In the genomic region with DNA sequence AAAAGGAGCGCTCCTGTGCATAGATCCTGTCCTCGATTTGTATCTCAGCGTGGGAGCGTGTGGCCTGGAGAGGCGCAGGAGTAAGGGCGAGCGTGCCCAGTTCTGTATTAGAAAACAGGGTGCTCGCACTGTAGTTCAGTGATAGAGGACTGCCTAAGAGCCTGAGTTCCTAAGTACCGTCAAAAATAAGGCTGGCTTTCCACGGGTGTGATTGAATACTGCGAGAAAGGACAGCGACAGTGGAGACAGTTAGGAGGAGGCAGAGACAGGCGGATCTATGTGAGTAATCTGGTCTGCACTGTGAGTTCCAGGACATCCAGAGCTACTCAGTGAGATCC, we compare ENCODE assay signal across 8 mouse cellular contexts. TPM values are rescaled to one million over a fixed set of nuclear protein-coding genes. Genes with fewer than 3 reads are reported as not detected.
A peak's percentile ranks its signal among the peaks of the same experiment; 100 is the strongest.
DNase-seq lines count a peak whose midpoint lies in the region; ATAC-seq and TF ChIP-seq lines count a peak whose summit lies in the region.

No protein-coding gene starts in this region.

- H3K9me3 ChIP-seq in kidney, postnatal 0 days (replicated peaks; ENCODE audit: low read length): no peaks in the 10 kb centered on the region
- H3K9me3 ChIP-seq in embryonic facial prominence, embryonic 12.5 days: no peaks in the 10 kb centered on the region
- no peaks in the 10 kb centered on the region for H3K9me3 ChIP-seq in intestine, embryonic 14.5 days (ENCODE audit: control insufficient read depth, low read length)
- H3K9me3 ChIP-seq in neural tube, embryonic 12.5 days: no peaks in the 10 kb centered on the region

- no peaks in the 10 kb centered on the region for H3K36me3 ChIP-seq in kidney, postnatal 0 days (ENCODE audit: insufficient read depth, low read length)
- H3K36me3 ChIP-seq in embryonic facial prominence, embryonic 12.5 days: no peaks in the 10 kb centered on the region
- H3K36me3 ChIP-seq in intestine, embryonic 14.5 days (ENCODE audit: control insufficient read depth, insufficient read depth, low read length): no peaks in the 10 kb centered on the region
- no peaks in the 10 kb centered on the region for H3K36me3 ChIP-seq in neural tube, embryonic 12.5 days

- no peak for DNase-seq in kidney, postnatal 0 days (ENCODE audit: low spot score)
- DNase-seq in kidney, adult 9 months: no peak
- DNase-seq in intestine, embryonic 14.5 days (ENCODE audit: low spot score): no peak
- no peak for DNase-seq in T-cell, adult 2 months (ENCODE audit: low spot score)
- no peak for DNase-seq in spleen, postnatal 10 days (ENCODE audit: low spot score in 2 of 2)
- DNase-seq in left cerebral cortex, adult 8-10 months (ENCODE audit: low spot score in 2 of 2): no peak

- no peak overlapping the region for H3K9ac ChIP-seq in kidney, postnatal 0 days (ENCODE audit: low read depth, low read length)
- peak overlapping the region; percentile 55; the same call in 1 of the 2 replicates for H3K9ac ChIP-seq in embryonic facial prominence, embryonic 12.5 days
- H3K9ac ChIP-seq in intestine, embryonic 14.5 days (ENCODE audit: low read length): peak overlapping the region; percentile 20; the same call in 1 of the 2 replicates
- H3K9ac ChIP-seq in neural tube, embryonic 12.5 days: no peak overlapping the region

- H3K4me2 ChIP-seq in kidney, postnatal 0 days (ENCODE audit: low read length): peak overlapping the region; percentile 89
- H3K4me2 ChIP-seq in embryonic facial prominence, embryonic 12.5 days (replicated peaks): peak overlapping the region; percentile 93
- H3K4me2 ChIP-seq in intestine, embryonic 14.5 days (ENCODE audit: low read length): peak overlapping the region; percentile 91
- H3K4me2 ChIP-seq in neural tube, embryonic 12.5 days (replicated peaks): peak overlapping the region; percentile 84

- no peak for TF ChIP-seq CTCF in kidney, postnatal 0 days (IDR thresholded peaks at IDR 0.05; ENCODE audit: low read depth)

- 0 out of 2 replicates have a peak, but pooled peaks cover 10% of the 10 kb centered on the region for H3K4me1 ChIP-seq in kidney, postnatal 0 days (replicated peaks; ENCODE audit: insufficient read depth, low read length)
- peaks cover 8% of the 10 kb centered on the region for H3K4me1 ChIP-seq in embryonic facial prominence, embryonic 12.5 days
- H3K4me1 ChIP-seq in intestine, embryonic 14.5 days (replicated peaks; ENCODE audit: control insufficient read depth, insufficient read depth, low read length): peaks cover 20% of the 10 kb centered on the region; the same call in 1 of the 2 replicates
- no peaks in the 10 kb centered on the region for H3K4me1 ChIP-seq in neural tube, embryonic 12.5 days

- no peak; the same call in 1 of the 2 replicates for ATAC-seq in kidney, postnatal 0 days (replicated peaks; ENCODE audit: low FRiP score, low read depth)
- no peak for ATAC-seq in embryonic facial prominence, embryonic 12.5 days (ENCODE audit: insufficient number of reproducible peaks, insufficient read depth, low FRiP score, low TSS enrichment)
- no peak for ATAC-seq in intestine, embryonic 14.5 days (replicated peaks; ENCODE audit: low FRiP score, low TSS enrichment, low read depth)
- ATAC-seq in neural tube, embryonic 12.5 days (ENCODE audit: low FRiP score, low read depth): peak; percentile 67

- H3K4me3 ChIP-seq in kidney, postnatal 0 days (replicated peaks; ENCODE audit: low read depth, low read length): peak overlapping the region; percentile 45; the same call in 1 of the 2 replicates
- H3K4me3 ChIP-seq in embryonic facial prominence, embryonic 12.5 days: peak overlapping the region; percentile 56
- H3K4me3 ChIP-seq in intestine, embryonic 14.5 days (ENCODE audit: low read depth, low read length): peak overlapping the region; percentile 71
- H3K4me3 ChIP-seq in neural tube, embryonic 12.5 days: peak overlapping the region; percentile 50

- H3K27ac ChIP-seq in kidney, postnatal 0 days: peak overlapping the region; percentile 20; the same call in 1 of the 2 replicates
- H3K27ac ChIP-seq in embryonic facial prominence, embryonic 12.5 days: no peak overlapping the region
- no peak overlapping the region for H3K27ac ChIP-seq in intestine, embryonic 14.5 days (ENCODE audit: low read depth)
- H3K27ac ChIP-seq in neural tube, embryonic 12.5 days: no peak overlapping the region

- H3K27me3 ChIP-seq in kidney, postnatal 0 days (ENCODE audit: insufficient read depth, low read length): no peaks in the 10 kb centered on the region
- H3K27me3 ChIP-seq in embryonic facial prominence, embryonic 12.5 days: 0 out of 2 replicates have a peak, but pooled peaks cover 11% of the 10 kb centered on the region
- H3K27me3 ChIP-seq in intestine, embryonic 14.5 days (replicated peaks; ENCODE audit: control insufficient read depth, insufficient read depth, low read length): no peaks in the 10 kb centered on the region
- H3K27me3 ChIP-seq in neural tube, embryonic 12.5 days (replicated peaks): no peaks in the 10 kb centered on the region

- under 1% methylated on average over 13 of the region's 13 CpGs for WGBS in kidney, postnatal 0 days
- WGBS in embryonic facial prominence, embryonic 12.5 days: 4% methylated on average over 13 of the region's 13 CpGs
- 2% methylated on average over 13 of the region's 13 CpGs for WGBS in intestine, embryonic 14.5 days
- WGBS in neural tube, embryonic 12.5 days: 2% methylated on average over 13 of the region's 13 CpGs

RNA-seq across cellular contexts. Expression of gene Tspan15, which starts 0.3 kb away (rescaled TPM):
- polyA plus RNA-seq in kidney, postnatal 0 days (2015; fragmentation: Nextera tagmentation; extraction: Ambion mirVana): 47.0 and 49.8 TPM in 2 replicates
- polyA plus RNA-seq in embryonic facial prominence, embryonic 12.5 days (2016; fragmentation: Nextera tagmentation; extraction: Ambion mirVana): 19.0 and 19.5 TPM in 2 replicates
- 31.5 and 32.5 TPM in 2 replicates for polyA plus RNA-seq in intestine, embryonic 14.5 days (2014; fragmentation: Nextera tagmentation; extraction: Ambion mirVana)
- polyA plus RNA-seq in neural tube, embryonic 12.5 days (2016; fragmentation: Nextera tagmentation; extraction: Ambion mirVana): 14.4 and 15.5 TPM in 2 replicates
- 10 to 100 TPM; 10.2 to 14.8 (median 13.5) TPM for total RNA-seq in left cerebral cortex, adult 8-10 months (2022)

RNA-seq across cellular contexts. Expression of gene Tacr2, which starts 20.9 kb away (rescaled TPM):
- not detected in 2 replicates for polyA plus RNA-seq in kidney, postnatal 0 days (2015; fragmentation: Nextera tagmentation; extraction: Ambion mirVana)
- not detected in 2 replicates for polyA plus RNA-seq in embryonic facial prominence, embryonic 12.5 days (2016; fragmentation: Nextera tagmentation; extraction: Ambion mirVana)
- 0.50 and 0.98 TPM in 2 replicates for polyA plus RNA-seq in intestine, embryonic 14.5 days (2014; fragmentation: Nextera tagmentation; extraction: Ambion mirVana)
- not detected in 2 replicates for polyA plus RNA-seq in neural tube, embryonic 12.5 days (2016; fragmentation: Nextera tagmentation; extraction: Ambion mirVana)
- under 1 TPM; 0.15 to 0.39 (median 0.32) TPM for total RNA-seq in left cerebral cortex, adult 8-10 months (2022)

Comparison
In these comparisons a context has a peak if more than half of its experiments do, and no peak if none do; other contexts are left out.
1. H3K9ac ChIP-seq: peak in embryonic facial prominence, embryonic 12.5 days (single experiment) and intestine, embryonic 14.5 days (single experiment); none in kidney, postnatal 0 days (single experiment) and neural tube, embryonic 12.5 days (single experiment).
2. Peak in every context shown above with its lines, with median percentiles within 50 percentile points of each other: H3K4me2 ChIP-seq and H3K4me3 ChIP-seq.